Mouse (Mus musculus): Measurements from ENCODE around the gene Rad1.

- TF ChIP-seq CTCF (IDR thresholded peaks at IDR 0.05; ENCODE audit: control insufficient read depth, insufficient read depth, insufficient read length) = no peak
- TF ChIP-seq USF1 (IDR thresholded peaks at IDR 0.05; ENCODE audit: low read depth) = no peak
- no peak for TF ChIP-seq MYOD1 (IDR thresholded peaks at IDR 0.05; ENCODE audit: control insufficient read depth, insufficient read length, low read depth)
- no peak for TF ChIP-seq CEBPB (IDR thresholded peaks at IDR 0.05; ENCODE audit: low read depth)
Measured at GRCm38 (mm10) chr15:10447102-10447501, 38.7 kb upstream of the Rad1 start.

Data from C2C12 (cell line).